Mouse (Mus musculus) liver, embryonic 11.5 days (tissue): ENCODE measurements around the gene Zbtb38. TPM values are rescaled to one million over a fixed set of nuclear protein-coding genes. Genes with fewer than 3 reads are reported as not detected.

Source experiments
- ATAC-seq: fragments of 200-750 bp; cut with Nextera tagmentation; replicated peaks from 2 replicates; pipeline ENCODE4 v1.8.0; 2017; ENCODE audit warnings: moderate number of reproducible peaks, mild to moderate bottlenecking, moderate TSS enrichment, moderate library complexity; ENCODE audit not compliant: low FRiP score
- DNase-seq: peaks from one replicate; pipeline ENCODE4 v3.0.0-alpha.2; 2017; ENCODE audit warnings: low spot score
- H3K27ac ChIP-seq: fragments of 300-500 bp; sonication (generic); 2 replicates; pipeline ENCODE4 v1.5.1; 2014; ENCODE audit warnings: mild to moderate bottlenecking, low read depth, low read length, control low read depth
- H3K27me3 ChIP-seq: fragments of 300-500 bp; sonication (generic); replicated peaks from 2 replicates; pipeline ENCODE4 v1.6.1; 2014; ENCODE audit warnings: low read length, mixed read lengths; ENCODE audit not compliant: control insufficient read depth, insufficient read depth
- H3K36me3 ChIP-seq: fragments of 300-500 bp; sonication (generic); 2 replicates; pipeline ENCODE4 v1.6.1; 2014; ENCODE audit warnings: mild to moderate bottlenecking, low read length, moderate library complexity, mixed read lengths; ENCODE audit not compliant: control insufficient read depth, insufficient read depth
- H3K4me1 ChIP-seq: fragments of 300-500 bp; sonication (generic); replicated peaks from 2 replicates; pipeline ENCODE4 v1.6.1; 2014; ENCODE audit warnings: low read length, mixed read lengths; ENCODE audit not compliant: control insufficient read depth, insufficient read depth
- H3K4me2 ChIP-seq: fragments of 300-500 bp; sonication (generic); 2 replicates; pipeline ENCODE4 v1.6.1; 2014; ENCODE audit warnings: mild to moderate bottlenecking, control low read depth, moderate library complexity
- H3K4me3 ChIP-seq: fragments of 300-500 bp; sonication (generic); 2 replicates; pipeline ENCODE4 v1.5.1; 2014; ENCODE audit warnings: low read depth, low read length, control low read depth
- H3K9ac ChIP-seq: fragments of 300-500 bp; sonication (generic); 2 replicates; pipeline ENCODE4 v1.6.1; 2014; ENCODE audit warnings: low read depth, low read length, control low read depth
- H3K9me3 ChIP-seq: fragments of 300-500 bp; sonication (generic); 2 replicates; pipeline ENCODE4 v1.6.1; 2016; ENCODE audit warnings: low read length, inconsistent platforms, mixed read lengths; ENCODE audit not compliant: control insufficient read depth
- WGBS: fragments of 180-500 bp; shearing (Covaris S2); extraction: QIAGEN DNeasy Blood & Tissue Kit; methylation state at CpG from one replicate; pipeline ENCODE4 v1.1.7; 2014; 5-methylcytosine and 5-hydroxymethylcytosine counted together
- polyA plus RNA-seq: library from polyadenylated mRNA; unstranded; fragments of >200 nt; fragmentation: Nextera tagmentation; extraction: Ambion mirVana; gene quantifications from 2 replicates; pipeline ENCODE4 v1.2.1, GENCODE M21; 2014

The Zbtb38 gene
- polyA plus RNA-seq, 1 experiment from 2014 or later, result 10.1 TPM

GRCm38 (mm10) chr9:96731039-96731895, 21.4 kb downstream of the Zbtb38 start:
- no peaks in the 10 kb centered on the region for H3K36me3 ChIP-seq
- no peak overlapping the region for H3K27ac ChIP-seq
- no peaks in the 10 kb centered on the region; the same call in 1 of the 2 replicates for H3K27me3 ChIP-seq
- 75% methylated on average over 19 of the region's 19 CpGs for WGBS
- DNase-seq, result no peak
- no peak overlapping the region for H3K4me3 ChIP-seq
- ATAC-seq, result no peak
- H3K9me3 ChIP-seq, result no peaks in the 10 kb centered on the region
- no peaks in the 10 kb centered on the region for H3K4me1 ChIP-seq
- no peak overlapping the region for H3K4me2 ChIP-seq
- H3K9ac ChIP-seq, result no peak overlapping the region

- Histone ChIP-seq H3K9me3 (no peaks in the 10 kb centered on the region), H3K4me1 (no peaks in the 10 kb centered on the region), H3K9ac (no peak overlapping the region), H3K27ac (no peak overlapping the region), H3K4me3 (no peak overlapping the region), H3K36me3 (no peaks in the 10 kb centered on the region), H3K27me3 (no peaks in the 10 kb centered on the region; the same call in 1 of the 2 replicates), H3K4me2 (no peak overlapping the region)
- DNase-seq (no peak), ATAC-seq (no peak)
- WGBS, result 71% methylated on average over 2 of the region's 2 CpGs
Measured at GRCm38 (mm10) chr9:96730311-96730625, 22.4 kb downstream of the Zbtb38 start.

GRCm38 (mm10) chr9:96729537-96730310, 22.9 kb downstream of the Zbtb38 start:
- WGBS, result 72% methylated on average over 10 of the region's 10 CpGs
- no peaks in the 10 kb centered on the region; the same call in 1 of the 2 replicates for H3K4me1 ChIP-seq
- no peak for ATAC-seq

GRCm38 (mm10) chr9:96728338-96729162, 24.1 kb downstream of the Zbtb38 start:
- ATAC-seq (no peak), DNase-seq (no peak)
- 74% methylated on average over 16 of the region's 16 CpGs for WGBS
- no peak overlapping the region for H3K9ac ChIP-seq
- no peak overlapping the region for H3K4me3 ChIP-seq
- H3K4me1 ChIP-seq, result peaks cover 6% of the 10 kb centered on the region
- H3K27ac ChIP-seq, result no peak overlapping the region
- no peaks in the 10 kb centered on the region for H3K36me3 ChIP-seq
- H3K4me2 ChIP-seq, result no peak overlapping the region
- H3K9me3 ChIP-seq, result no peaks in the 10 kb centered on the region
- H3K27me3 ChIP-seq, result no peaks in the 10 kb centered on the region; the same call in 1 of the 2 replicates

More at GRCm38 (mm10) chr9:96729537-96730310, 22.9 kb downstream of the Zbtb38 start:
- Histone ChIP-seq H3K4me2 (no peak overlapping the region), H3K9me3 (no peaks in the 10 kb centered on the region), H3K36me3 (no peaks in the 10 kb centered on the region), H3K9ac (no peak overlapping the region), H3K4me3 (no peak overlapping the region), H3K27me3 (no peaks in the 10 kb centered on the region; the same call in 1 of the 2 replicates), H3K27ac (no peak overlapping the region)
- DNase-seq, result no peak

GRCm38 (mm10) chr9:96727688-96728087, 24.9 kb downstream of the Zbtb38 start:
- no peaks in the 10 kb centered on the region; the same call in 1 of the 2 replicates for H3K27me3 ChIP-seq
- WGBS, result 89% methylated on average over 6 of the region's 6 CpGs
- H3K4me1 ChIP-seq, result peaks cover 8% of the 10 kb centered on the region
- H3K27ac ChIP-seq, result no peak overlapping the region
- H3K4me2 ChIP-seq, result no peak overlapping the region
- no peaks in the 10 kb centered on the region for H3K36me3 ChIP-seq
- no peak for ATAC-seq
- H3K9me3 ChIP-seq, result no peaks in the 10 kb centered on the region
- no peak overlapping the region for H3K4me3 ChIP-seq
- no peak for DNase-seq
- H3K9ac ChIP-seq, result no peak overlapping the region

GRCm38 (mm10) chr9:96726336-96727131, 26.1 kb downstream of the Zbtb38 start:
- Histone ChIP-seq H3K4me1 (peaks cover 8% of the 10 kb centered on the region), H3K36me3 (no peaks in the 10 kb centered on the region), H3K27me3 (no peaks in the 10 kb centered on the region), H3K4me3 (no peak overlapping the region), H3K9ac (no peak overlapping the region), H3K9me3 (no peaks in the 10 kb centered on the region), H3K27ac (no peak overlapping the region), H3K4me2 (no peak overlapping the region)
- WGBS, result 69% methylated on average over 14 of the region's 14 CpGs
- no peak for ATAC-seq
- DNase-seq, result no peak

GRCm38 (mm10) chr9:96725582-96726320, 26.9 kb downstream of the Zbtb38 start:
- no peak for DNase-seq
- Histone ChIP-seq H3K4me2 (no peak overlapping the region), H3K4me1 (peaks cover 8% of the 10 kb centered on the region), H3K9ac (no peak overlapping the region), H3K36me3 (no peaks in the 10 kb centered on the region), H3K4me3 (no peak overlapping the region), H3K27ac (no peak overlapping the region), H3K27me3 (no peaks in the 10 kb centered on the region), H3K9me3 (no peaks in the 10 kb centered on the region)
- ATAC-seq, result no peak
- WGBS, result 49% methylated on average over 9 of the region's 9 CpGs
